ENCODE assay signal across 9 mouse cellular contexts in the genomic region with DNA sequence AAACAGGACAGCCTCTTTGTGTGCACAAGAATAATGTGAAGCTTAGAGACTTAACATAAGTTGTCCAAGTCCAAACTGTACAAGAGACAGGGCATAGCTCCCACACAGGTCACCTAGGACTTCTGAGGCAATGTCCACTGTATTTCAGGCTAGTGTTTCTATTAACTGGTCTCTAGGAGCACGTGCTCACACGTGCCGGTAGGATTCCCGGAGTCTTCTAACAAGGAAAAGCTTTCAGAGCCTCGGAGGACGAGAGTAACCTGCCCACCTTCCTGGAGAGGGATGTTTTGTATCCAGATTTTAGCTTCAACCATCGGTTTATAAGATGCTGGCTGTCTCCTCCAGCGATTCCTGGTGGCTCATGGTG.
DNase-seq lines count a peak whose midpoint lies in the region; ATAC-seq and TF ChIP-seq lines count a peak whose summit lies in the region.
"Had no signal": no experiment of that assay in that cellular context is flagged by ENCODE, and none has a peak within 500 bp of the region (broad histone marks: within the 10 kb centered on the region; RNA-seq: fewer than 3 reads in every experiment).

No protein-coding gene starts in this region.

- peaks cover 17% of the 10 kb centered on the region for H3K4me1 ChIP-seq in heart, embryonic 16.5 days (ENCODE audit: control insufficient read depth, insufficient read depth, low read length)
- H3K4me1 ChIP-seq in ES-E14 (ENCODE audit: control insufficient read depth in 2 of 2, insufficient read depth in 2 of 2, low read length in 2 of 2, poor library complexity in 1 of 2) = peaks cover 0 to 9% of the 10 kb centered on the region in 2 experiments; a peak in 3 of 4 replicates
- peaks cover 11% of the 10 kb centered on the region; the same call in 1 of the 2 replicates for H3K4me1 ChIP-seq in forebrain, postnatal 0 days (ENCODE audit: insufficient read depth)

- no peak overlapping the region; the same call in 1 of the 2 replicates for H3K9ac ChIP-seq in heart, embryonic 16.5 days (ENCODE audit: low read length)
- peak overlapping the region; percentile 27; the same call in 1 of the 2 replicates for H3K9ac ChIP-seq in ES-E14 (ENCODE audit: insufficient read depth, low read depth, low read length, poor library complexity, severe bottlenecking)
- H3K9ac ChIP-seq in forebrain, postnatal 0 days = peak overlapping the region; percentile 48

- in situ Hi-C loops in ES-E14 (cut with MboI; ENCODE audit: low sequenced_read_pairs in 2 of 2, unreplicated experiment in 2 of 2) = no loop called here

- H3K27ac ChIP-seq in heart, embryonic 16.5 days (ENCODE audit: low read length) = no peak overlapping the region
- peak overlapping the region; percentile 76 for H3K27ac ChIP-seq in ES-E14 (ENCODE audit: insufficient read depth, low read depth, low read length, poor library complexity, severe bottlenecking)
- 0 out of 2 replicates have a peak overlapping the region, but pooled peaks have one; percentile 3 for H3K27ac ChIP-seq in forebrain, postnatal 0 days (ENCODE audit: low read depth, low read length)

- H3K4me2 ChIP-seq in heart, embryonic 16.5 days (ENCODE audit: low read depth, low read length) = peak overlapping the region; percentile 75
- H3K4me2 ChIP-seq in forebrain, postnatal 0 days (ENCODE audit: low read depth) = peak overlapping the region; percentile 54

- ATAC-seq in heart, embryonic 16.5 days (replicated peaks; ENCODE audit: extremely low read depth, insufficient read depth, low FRiP score) = no peak
- ATAC-seq in forebrain, postnatal 0 days = no peak
- ATAC-seq in granulocyte monocyte progenitor cell, adult 5-6 weeks (replicated peaks; ENCODE audit: poor library complexity, severe bottlenecking) = no peak

- peak overlapping the region; percentile 40 for H3K4me3 ChIP-seq in heart, embryonic 16.5 days (ENCODE audit: low read length)
- H3K4me3 ChIP-seq in ES-E14 (ENCODE audit: insufficient read depth in 1 of 2, low read depth in 1 of 2, low read length in 2 of 2, poor library complexity in 1 of 2, severe bottlenecking in 1 of 2) = peak overlapping the region; percentile 47; a peak in 3 of 4 replicates
- H3K4me3 ChIP-seq in forebrain, postnatal 0 days (ENCODE audit: low read depth, low read length) = peak overlapping the region; percentile 28; the same call in 1 of the 2 replicates
- H3K4me3 ChIP-seq: erythroblast, embryonic 14.5 days had no signal

- 0 out of 2 replicates have a peak, but pooled peaks cover 2% of the 10 kb centered on the region for H3K27me3 ChIP-seq in heart, embryonic 16.5 days (ENCODE audit: control insufficient read depth, insufficient read depth, low read length)
- H3K27me3 ChIP-seq in forebrain, postnatal 0 days (ENCODE audit: insufficient read depth, low read length) = no peaks in the 10 kb centered on the region

- no peak for TF ChIP-seq CTCF in forebrain, postnatal 0 days (IDR thresholded peaks at IDR 0.05; ENCODE audit: low read depth)

- 20% methylated on average over 8 of the region's 8 CpGs for WGBS in heart, embryonic 16.5 days
- 20% methylated on average over 8 of the region's 8 CpGs for WGBS in forebrain, postnatal 0 days

- no peak for DNase-seq in heart, adult 11 months
- DNase-seq in ES-E14 (ENCODE audit: low read depth, low spot score) = no peak
- DNase-seq in forebrain, postnatal 0 days = no peak
- peak; percentile 12 for DNase-seq in mesoderm, embryonic 11.5 days (ENCODE audit: low read depth, low spot score)
- DNase-seq in frontal cortex, postnatal 14 days (ENCODE audit: low spot score in 2 of 2) = no peak
- DNase-seq in layer of hippocampus, adult 11-12 months (ENCODE audit: low spot score) = no peak

- no peaks in the 10 kb centered on the region for H3K9me3 ChIP-seq in heart, embryonic 16.5 days (replicated peaks; ENCODE audit: control insufficient read depth, low read length)
- no peaks in the 10 kb centered on the region for H3K9me3 ChIP-seq in ES-E14 (ENCODE audit: control insufficient read depth, insufficient read depth, low read depth, low read length)
- H3K9me3 ChIP-seq in forebrain, postnatal 0 days (ENCODE audit: low read length) = no peaks in the 10 kb centered on the region

- no peaks in the 10 kb centered on the region for H3K36me3 ChIP-seq in heart, embryonic 16.5 days (ENCODE audit: control insufficient read depth, insufficient read depth)
- H3K36me3 ChIP-seq in ES-E14 (ENCODE audit: control insufficient read depth, insufficient read depth, low read length, poor library complexity, severe bottlenecking) = no peaks in the 10 kb centered on the region
- H3K36me3 ChIP-seq in forebrain, postnatal 0 days (ENCODE audit: insufficient read depth) = no peaks in the 10 kb centered on the region

TF ChIP-seq in ES-E14, 5 proteins besides CTCF, POLR2A, EP300 and RAD21:
- TF ChIP-seq CHD2 (IDR thresholded peaks at IDR 0.05; ENCODE audit: low read depth, low read length) = no peak
- no peak for TF ChIP-seq HCFC1 (IDR thresholded peaks at IDR 0.05; ENCODE audit: borderline replicate concordance, insufficient read depth, low read length)
- no peak for TF ChIP-seq ZC3H11A (IDR thresholded peaks at IDR 0.05; ENCODE audit: borderline replicate concordance, low read depth, low read length)
- TF ChIP-seq MAFK (IDR thresholded peaks at IDR 0.05; ENCODE audit: insufficient read depth, low read depth, low read length) = no peak
